Mouse (Mus musculus) embryonic fibroblast, embryonic 13.5 days (primary cell): Measurements from ENCODE around the gene Pin1.

Experiments used
- CTCF ChIP-seq: IDR thresholded peaks from 2 replicates; pipeline ENCODE4 v1.5.1; 2011; ENCODE audit warnings: mild to moderate bottlenecking, control low read depth, low read length, moderate library complexity, borderline replicate concordance; ENCODE audit not compliant: insufficient read depth
- POLR2A ChIP-seq: IDR thresholded peaks from 2 replicates; pipeline ENCODE4 v1.6.1; 2011; ENCODE audit warnings: low read depth, mild to moderate bottlenecking, control low read depth, low read length, moderate library complexity

DNA sequence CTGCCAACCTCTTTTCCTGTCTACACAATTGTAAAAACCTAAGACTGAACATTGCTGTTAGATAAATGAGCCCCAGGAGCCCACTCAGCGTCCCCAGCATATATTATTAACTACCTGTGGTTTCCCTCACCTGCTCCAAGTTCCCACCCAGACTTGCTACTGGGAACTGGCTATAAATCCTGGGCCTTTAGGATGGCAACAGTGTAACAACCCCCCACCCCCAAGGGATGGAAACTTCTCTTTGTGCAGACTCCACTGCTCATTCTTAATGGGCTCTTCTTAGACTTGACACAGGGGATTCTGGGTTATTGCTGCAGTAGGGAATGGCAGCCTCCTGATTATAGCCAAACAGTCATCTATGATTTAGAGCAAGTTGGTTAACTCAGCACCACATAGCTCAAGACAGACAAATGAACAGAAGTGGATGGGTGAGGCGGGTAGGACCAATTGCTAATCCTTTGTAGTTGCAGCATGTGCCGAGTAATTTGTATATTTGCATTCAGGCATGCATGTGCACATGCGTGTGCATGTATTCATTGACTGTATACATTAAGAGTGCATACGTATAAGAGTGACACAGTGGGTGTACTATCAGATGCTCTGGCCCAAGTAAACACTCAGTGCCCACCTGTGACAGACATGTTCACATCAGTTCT is 13.2 kb downstream of the Pin1 start:
- TF ChIP-seq CTCF (no peak), POLR2A (no peak)
